In genomic region chr1:44553166-44553898, GRCm38 (mm10) we compare ENCODE assay signal across 8 mouse cellular contexts. TPM values are rescaled to one million over a fixed set of nuclear protein-coding genes. Genes with fewer than 3 reads are reported as not detected.
DNase-seq lines count a peak whose midpoint lies in the region; ATAC-seq and TF ChIP-seq lines count a peak whose summit lies in the region.

No protein-coding gene starts in this region.

- no peaks in the 10 kb centered on the region for H3K36me3 ChIP-seq in embryonic facial prominence, embryonic 14.5 days (ENCODE audit: control insufficient read depth, insufficient read depth, low read length)
- no peaks in the 10 kb centered on the region for H3K36me3 ChIP-seq in myocyte (ENCODE audit: control insufficient read depth, insufficient read depth)

- no peak for TF ChIP-seq POLR2A in myocyte (IDR thresholded peaks at IDR 0.05; ENCODE audit: insufficient read length, low read depth)

- intact Hi-C loops in heart, postnatal 14 days (cut with DNase I) = loop anchor here (5.0 to 10.0 kb wide), 3 partner anchors 189 to 1459 kb away; partner anchors contain the start of genes AI597479 and Tgfbrap1

- peak overlapping the region; percentile 86 for H3K9ac ChIP-seq in embryonic facial prominence, embryonic 14.5 days (ENCODE audit: low read depth, low read length)

- WGBS in embryonic facial prominence, embryonic 14.5 days = 18% methylated on average over 6 of the region's 6 CpGs

- H3K9me3 ChIP-seq in embryonic facial prominence, embryonic 14.5 days (ENCODE audit: control insufficient read depth, low read length) = no peaks in the 10 kb centered on the region

- H3ac ChIP-seq in myocyte (ENCODE audit: control insufficient read depth, insufficient read length) = no peak overlapping the region

- H3K4me1 ChIP-seq in embryonic facial prominence, embryonic 14.5 days (ENCODE audit: control insufficient read depth, insufficient read depth, low read length) = peaks cover 6% of the 10 kb centered on the region

- H3K4me2 ChIP-seq in embryonic facial prominence, embryonic 14.5 days (ENCODE audit: low read depth, low read length) = peak overlapping the region; percentile 61
- H3K4me2 ChIP-seq in myocyte (ENCODE audit: low read depth) = peak overlapping the region; percentile 89

- H3K4me3 ChIP-seq in embryonic facial prominence, embryonic 14.5 days (ENCODE audit: low read depth, low read length) = peak overlapping the region; percentile 71
- H3K4me3 ChIP-seq in myocyte = no peak overlapping the region

- ATAC-seq in embryonic facial prominence, embryonic 14.5 days (ENCODE audit: low read depth) = no peak

- peak overlapping the region; percentile 91 for H3K27ac ChIP-seq in embryonic facial prominence, embryonic 14.5 days (replicated peaks; ENCODE audit: low read depth, low read length)

- DNase-seq in right cerebral cortex, adult 18-20 months = peak; percentile 38
- no peak for DNase-seq in right cerebral cortex, postnatal 25 days
- peak; percentile 91 for DNase-seq in embryonic facial prominence, embryonic 14.5 days (ENCODE audit: low spot score)
- peak; percentile 44 to 59 for DNase-seq in heart, postnatal 14 days
- DNase-seq in layer of hippocampus, adult 9-11 months = peak; percentile 11
- no peak for DNase-seq in spleen, postnatal 14 days (ENCODE audit: low spot score in 2 of 2)
- no peak for DNase-seq in urinary bladder, adult 2 months (ENCODE audit: low spot score)

- H3K79me2 ChIP-seq in myocyte (ENCODE audit: control insufficient read depth, insufficient read depth) = peaks cover 5% of the 10 kb centered on the region

- H3K27me3 ChIP-seq in embryonic facial prominence, embryonic 14.5 days (replicated peaks; ENCODE audit: control insufficient read depth, insufficient read depth, low read length) = no peaks in the 10 kb centered on the region
- no peaks in the 10 kb centered on the region for H3K27me3 ChIP-seq in myocyte (ENCODE audit: control insufficient read depth, insufficient read depth, insufficient read length)

TF ChIP-seq in myocyte, 11 proteins besides CTCF, POLR2A, EP300 and RAD21:
- TF ChIP-seq MYOG (IDR thresholded peaks at IDR 0.05; ENCODE audit: control insufficient read depth in 1 of 3, insufficient read depth in 1 of 3, insufficient read length in 2 of 3, low read depth in 2 of 3) = no peak
- TF ChIP-seq MYOD1 (IDR thresholded peaks at IDR 0.05; ENCODE audit: control insufficient read depth in 1 of 3, insufficient read length in 2 of 3, low read depth in 2 of 3) = no peak
- TF ChIP-seq CEBPB (IDR thresholded peaks at IDR 0.05; ENCODE audit: insufficient read depth, poor library complexity, severe bottlenecking) = no peak
- no peak for TF ChIP-seq REST (IDR thresholded peaks at IDR 0.05; ENCODE audit: insufficient read depth, insufficient read length)
- TF ChIP-seq MAX (IDR thresholded peaks at IDR 0.05; ENCODE audit: low read depth) = no peak
- no peak for TF ChIP-seq TCF12 (IDR thresholded peaks at IDR 0.05; ENCODE audit: insufficient read depth, poor library complexity, severe bottlenecking)
- TF ChIP-seq SRF (IDR thresholded peaks at IDR 0.05; ENCODE audit: control insufficient read depth, insufficient read length, low read depth) = no peak
- TF ChIP-seq POLR2AphosphoS2 (IDR thresholded peaks at IDR 0.05; ENCODE audit: insufficient read length, low read depth) = no peak
- TF ChIP-seq E2F4 (IDR thresholded peaks at IDR 0.05; ENCODE audit: insufficient read depth) = no peak
- TF ChIP-seq USF1 (IDR thresholded peaks at IDR 0.05; ENCODE audit: low read depth) = no peak
- no peak for TF ChIP-seq TCF3 (IDR thresholded peaks at IDR 0.05; ENCODE audit: insufficient read length, low read depth)

RNA-seq across cellular contexts. Expression of gene Gulp1, which starts 2.0 kb away (rescaled TPM):
- polyA plus RNA-seq in embryonic facial prominence, embryonic 14.5 days (2014; fragmentation: Nextera tagmentation; extraction: Ambion mirVana) = 30.7 and 34.5 TPM in 2 replicates
- total RNA-seq in heart, postnatal 14 days (2021) = 10 to 100 TPM in 1 of 2 experiments, 1 to 10 TPM in 1; 8.8 to 10.5 TPM
- polyA plus RNA-seq in myocyte (2012; fragmentation: generic; extraction: Trizol) = 2.0 TPM
- 16.7 and 18.5 TPM in 2 replicates for polyA plus RNA-seq in urinary bladder, adult 2 months (2012; rRNA removed)

Comparison
In these comparisons a context has a peak if more than half of its experiments do, and no peak if none do; other contexts are left out.
1. DNase-seq: peak in right cerebral cortex, adult 18-20 months (single experiment), embryonic facial prominence, embryonic 14.5 days (single experiment), heart, postnatal 14 days (2 of 2) and layer of hippocampus, adult 9-11 months (single experiment); none in right cerebral cortex, postnatal 25 days (single experiment), spleen, postnatal 14 days (0 of 2) and urinary bladder, adult 2 months (single experiment).